Mouse (Mus musculus): ENCODE measurements around the gene Gbp8.
"Not testable (repeated sequence)": the region's sequence is repeated elsewhere in the genome, so short reads cannot be mapped to it uniquely, and the experiment has no call there.

Gbp8 gene

GRCm38 (mm10) chr5:105055279-105055678 is 84.1 kb downstream of the Gbp8 start:
- no peak for DNase-seq

DNA sequence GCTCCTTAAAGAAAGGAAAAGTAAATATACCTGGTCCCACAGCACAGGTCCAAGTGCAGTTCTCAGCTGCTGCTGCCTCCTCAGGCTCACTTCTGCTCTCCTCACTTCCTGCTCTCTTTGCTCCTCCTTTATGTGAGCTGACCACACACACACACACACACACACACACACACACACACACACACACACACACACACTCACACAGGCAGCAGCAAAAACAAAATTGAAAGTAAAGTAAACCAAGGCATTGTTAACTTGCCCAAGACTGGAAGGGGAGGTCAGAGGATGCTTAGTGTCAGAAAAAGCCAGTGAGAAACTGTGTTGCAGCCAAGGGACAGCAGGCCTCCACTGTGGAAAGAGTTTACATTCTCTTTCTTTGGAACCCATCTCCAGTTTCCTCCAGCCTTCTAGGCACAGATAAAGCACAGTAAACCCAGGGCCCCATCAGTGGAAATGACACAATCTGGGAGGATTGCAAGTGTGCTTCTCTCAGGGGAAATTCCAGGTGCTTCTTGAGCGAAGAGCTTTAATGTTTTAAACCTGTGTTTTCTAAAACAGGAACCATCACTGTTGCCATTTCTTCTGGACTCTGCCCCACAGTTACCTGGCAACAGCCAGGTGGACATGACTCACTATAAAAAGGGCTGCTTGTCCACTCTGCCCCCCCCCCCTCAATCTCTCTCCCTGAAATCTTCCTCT is 85.7 kb downstream of the Gbp8 start:
- DNase-seq: not testable (repeated sequence)

DNA sequence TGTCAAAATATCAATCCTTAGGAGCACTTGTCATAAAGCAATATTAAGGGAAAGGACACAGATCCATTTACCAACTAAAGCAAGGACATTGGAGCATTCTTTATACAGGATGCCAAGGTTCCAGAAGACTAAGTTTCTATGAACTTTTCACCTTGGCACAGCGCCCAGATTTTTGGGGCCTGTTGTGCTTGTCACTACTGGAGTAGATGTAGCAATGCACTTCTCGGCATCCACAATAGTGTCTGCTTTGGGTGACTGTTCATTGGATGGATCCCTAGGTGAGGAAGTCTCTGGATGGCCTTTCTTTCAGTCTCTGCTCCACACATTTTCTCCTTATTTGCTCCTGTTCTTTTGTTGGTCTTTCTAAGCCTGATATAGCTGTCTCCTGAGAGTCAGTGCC is 107.0 kb downstream of the Gbp8 start:
- DNase-seq: peak in 1 of 2 experiments; percentile 2

GRCm38 (mm10) chr5:105012551-105012950 is 126.8 kb downstream of the Gbp8 start:
- DNase-seq: no peak

DNA sequence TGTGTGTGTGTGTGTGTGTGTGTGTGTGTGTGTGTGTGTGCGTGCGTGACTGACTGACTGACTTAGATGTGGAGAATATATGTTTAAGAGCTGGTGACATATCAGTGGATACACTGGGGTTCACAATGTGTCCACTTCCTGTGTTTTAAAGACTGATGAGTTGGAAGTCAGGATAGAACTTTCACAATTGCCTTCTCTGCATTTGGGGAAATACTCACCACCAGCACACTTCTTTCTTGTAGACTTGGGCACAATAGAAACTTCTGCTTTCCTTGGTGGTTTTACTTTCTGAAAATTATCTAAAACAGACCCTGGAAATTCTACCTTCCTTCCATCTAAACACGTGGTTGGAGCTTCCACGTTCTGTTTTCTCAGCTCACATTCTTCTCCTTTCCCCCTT is 127.8 kb downstream of the Gbp8 start:
- no peak for DNase-seq

- DNase-seq: no peak
These were observed 129.0 kb downstream of the Gbp8 start for GRCm38 (mm10) chr5:105010376-105010775.

DNA sequence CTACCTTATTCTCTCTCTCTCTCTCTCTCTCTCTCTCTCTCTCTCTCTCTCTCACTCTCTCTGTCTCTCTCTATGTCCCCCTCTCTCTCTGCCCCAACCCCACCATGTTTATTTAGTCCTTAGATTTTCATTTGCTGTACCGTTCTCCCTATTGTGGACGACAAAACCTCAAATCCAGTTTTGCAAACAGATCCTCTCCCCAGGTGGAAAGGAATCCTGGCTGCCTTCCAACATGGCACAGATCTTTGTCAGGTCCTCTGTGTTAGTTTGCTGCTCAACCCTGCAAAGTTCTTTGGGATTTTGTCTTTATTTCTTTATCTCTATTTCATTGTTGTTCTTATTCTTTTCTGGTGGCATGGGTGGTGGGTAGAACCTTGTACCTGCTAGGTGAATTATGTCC is 149.9 kb downstream of the Gbp8 start:
- DNase-seq: peak; percentile 8 to 47

- no peak for DNase-seq
These were observed 151.3 kb downstream of the Gbp8 start for GRCm38 (mm10) chr5:104988000-104988399.

DNA sequence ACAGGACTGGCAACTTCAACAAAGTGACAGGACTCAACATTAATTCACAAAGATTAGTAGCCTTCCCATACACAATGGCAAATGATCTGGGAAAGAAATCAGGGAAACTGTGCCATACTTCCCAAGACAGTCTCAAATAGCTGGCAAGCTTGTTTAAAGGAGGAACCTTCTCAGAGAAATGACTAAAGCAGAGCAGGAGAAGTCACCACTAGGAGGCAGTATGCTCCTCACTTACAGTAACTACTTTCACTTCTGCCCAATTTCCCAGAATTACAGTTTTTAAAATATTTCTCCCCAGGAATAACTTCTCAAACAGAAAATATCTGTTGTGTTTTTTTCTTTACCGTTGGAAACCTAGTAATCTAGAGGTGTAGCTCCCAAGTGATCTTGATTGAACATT is 152.6 kb downstream of the Gbp8 start:
- DNase-seq: peak in 1 of 2 experiments; percentile 15

DNA sequence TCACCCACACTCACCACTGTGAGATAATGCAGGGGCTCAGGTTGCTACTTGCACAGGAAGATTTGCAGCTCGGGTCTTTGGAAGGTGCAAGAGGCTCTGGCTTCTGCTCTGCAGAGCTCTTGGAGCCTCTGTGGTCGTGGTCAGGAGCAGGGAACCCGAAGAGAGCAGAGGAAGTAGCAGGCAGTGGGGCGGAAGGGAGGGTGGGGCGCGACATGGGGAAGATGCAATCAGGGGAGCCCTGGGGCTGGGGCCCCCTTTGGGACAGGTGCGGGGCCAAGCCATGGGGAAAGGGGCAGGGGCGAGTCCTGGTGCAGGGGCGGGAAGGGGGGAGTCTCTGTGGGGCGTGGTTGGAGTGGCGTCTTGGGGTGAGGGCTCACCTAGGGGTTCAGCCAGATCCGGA is 156.8 kb downstream of the Gbp8 start, which contains the start of gene Abcg3:
Gene Abcg3 (minus strand): TSS at position 184 of the 400 bp plus-strand sequence.
- DNase-seq: no peak

- no peak for DNase-seq
These were observed 160.3 kb downstream of the Gbp8 start for GRCm38 (mm10) chr5:104979040-104979513.
